Comparison of ENCODE assay signal across 14 mouse cellular contexts in genomic region chr1:182956186-182956960, GRCm38 (mm10). TPM values are rescaled to one million over a fixed set of nuclear protein-coding genes. Genes with fewer than 3 reads are reported as not detected.
DNase-seq lines count a peak whose midpoint lies in the region; ATAC-seq and TF ChIP-seq lines count a peak whose summit lies in the region.
"Had no signal": no experiment of that assay in that cellular context is flagged by ENCODE, and none has a peak within 500 bp of the region (broad histone marks: within the 10 kb centered on the region; RNA-seq: fewer than 3 reads in every experiment).

No protein-coding gene starts in this region.

- WGBS in heart, embryonic 12.5 days, result 44% methylated on average over 12 of the region's 12 CpGs
- 68% methylated on average over 12 of the region's 12 CpGs for WGBS in heart, adult 2 months
- 47% methylated on average over 12 of the region's 12 CpGs for WGBS in lung, embryonic 16.5 days

- H3K4me1 ChIP-seq in heart, embryonic 12.5 days (replicated peaks), result peaks cover 65% of the 10 kb centered on the region
- peaks cover 8% of the 10 kb centered on the region for H3K4me1 ChIP-seq in heart, adult 2 months (ENCODE audit: control insufficient read depth, insufficient read depth, low read length)
- peaks cover 23% of the 10 kb centered on the region for H3K4me1 ChIP-seq in lung, embryonic 16.5 days (replicated peaks; ENCODE audit: control insufficient read depth, insufficient read depth, low read length)

- peak overlapping the region; percentile 51; the same call in 1 of the 2 replicates for H3K4me3 ChIP-seq in heart, embryonic 12.5 days
- no peak overlapping the region for H3K4me3 ChIP-seq in heart, adult 2 months
- H3K4me3 ChIP-seq in C2C12 (ENCODE audit: insufficient read depth, poor library complexity, severe bottlenecking), result no peak overlapping the region
- no peak overlapping the region for H3K4me3 ChIP-seq in lung, embryonic 16.5 days (ENCODE audit: low read length)

- intact Hi-C loops in heart, adult 2 months (cut with DNase I), result loop anchor here (5.0 kb wide), 1 partner anchor 164 kb away; no protein-coding TSS in a partner anchor
- intact Hi-C loops in left cerebral cortex, postnatal 14 days (cut with DNase I), result no loop called here

- TF ChIP-seq EP300 in heart, adult 2 months (IDR thresholded peaks at IDR 0.05; ENCODE audit: insufficient read depth, low read depth, low read length), result no peak

- peak overlapping the region; percentile 76 for H3K4me2 ChIP-seq in heart, embryonic 12.5 days
- H3K4me2 ChIP-seq in lung, embryonic 16.5 days (ENCODE audit: low read depth, low read length), result no peak overlapping the region

- peak overlapping the region; percentile 72; the same call in 1 of the 2 replicates for H3K9ac ChIP-seq in heart, embryonic 12.5 days
- no peak overlapping the region for H3K9ac ChIP-seq in heart, adult 2 months (ENCODE audit: low read depth, low read length)
- 0 out of 2 replicates have a peak overlapping the region, but pooled peaks have one; percentile 4 for H3K9ac ChIP-seq in lung, embryonic 16.5 days (ENCODE audit: low read length)
- H3K9ac ChIP-seq: forebrain, postnatal 0 days had no signal

- no peak for ATAC-seq in heart, embryonic 12.5 days (ENCODE audit: insufficient number of reproducible peaks, low FRiP score)
- no peak for ATAC-seq in lung, embryonic 16.5 days (ENCODE audit: low read depth)
- ATAC-seq: forebrain, postnatal 0 days had no signal

- DNase-seq in heart, adult 2 months, result no peak
- peak; percentile 43 for DNase-seq in heart, postnatal 4 days
- no peak for DNase-seq in cerebellum, postnatal 14 days
- no peak for DNase-seq in left cerebral cortex, postnatal 14 days (ENCODE audit: low spot score in 2 of 2)
- DNase-seq in right cerebral cortex, adult 18-20 months, result no peak
- DNase-seq: forebrain, postnatal 0 days; layer of hippocampus, postnatal 36 days; retina, postnatal 1 day had no signal

- H3K36me3 ChIP-seq in heart, embryonic 12.5 days, result no peaks in the 10 kb centered on the region
- no peaks in the 10 kb centered on the region for H3K36me3 ChIP-seq in heart, adult 2 months (ENCODE audit: control insufficient read depth, insufficient read depth, low read length)
- H3K36me3 ChIP-seq in C2C12 (ENCODE audit: control insufficient read depth, insufficient read depth), result no peaks in the 10 kb centered on the region
- no peaks in the 10 kb centered on the region for H3K36me3 ChIP-seq in lung, embryonic 16.5 days (ENCODE audit: control insufficient read depth, insufficient read depth, low read length)

- peak overlapping the region; percentile 91 for H3K27ac ChIP-seq in heart, embryonic 12.5 days (ENCODE audit: poor library complexity, severe bottlenecking)
- H3K27ac ChIP-seq in heart, adult 2 months, result no peak overlapping the region
- H3K27ac ChIP-seq in lung, embryonic 16.5 days (ENCODE audit: low read length), result no peak overlapping the region
- H3K27ac ChIP-seq: macrophage had no signal

- H3K27me3 ChIP-seq in heart, embryonic 12.5 days (replicated peaks), result no peaks in the 10 kb centered on the region
- 0 out of 2 replicates have a peak, but pooled peaks cover 1% of the 10 kb centered on the region for H3K27me3 ChIP-seq in heart, adult 2 months (ENCODE audit: control insufficient read depth, insufficient read depth, low read length)
- H3K27me3 ChIP-seq in C2C12 (ENCODE audit: control insufficient read depth, insufficient read depth, insufficient read length), result no peaks in the 10 kb centered on the region
- no peaks in the 10 kb centered on the region; the same call in 1 of the 2 replicates for H3K27me3 ChIP-seq in lung, embryonic 16.5 days (ENCODE audit: control insufficient read depth, insufficient read depth, low read depth, low read length)
- H3K27me3 ChIP-seq: CH12.LX had no signal

- no peaks in the 10 kb centered on the region for H3K9me3 ChIP-seq in heart, embryonic 12.5 days (replicated peaks)
- no peaks in the 10 kb centered on the region for H3K9me3 ChIP-seq in lung, embryonic 16.5 days (ENCODE audit: control insufficient read depth, low read length)

- no peak overlapping the region for H3ac ChIP-seq in C2C12 (ENCODE audit: control insufficient read depth, insufficient read length, low read depth)

- H3K79me2 ChIP-seq in heart, adult 2 months (replicated peaks; ENCODE audit: control insufficient read depth, insufficient read depth, low read length), result no peaks in the 10 kb centered on the region
- H3K79me2 ChIP-seq in C2C12 (ENCODE audit: control insufficient read depth, insufficient read depth), result no peaks in the 10 kb centered on the region

- TF ChIP-seq CTCF in heart, adult 2 months (IDR thresholded peaks at IDR 0.05), result no peak
- TF ChIP-seq CTCF in C2C12 (IDR thresholded peaks at IDR 0.05; ENCODE audit: control insufficient read depth, insufficient read depth, insufficient read length), result no peak

- no peak for TF ChIP-seq POLR2A in heart, adult 2 months (IDR thresholded peaks at IDR 0.05; ENCODE audit: insufficient read depth, low read depth, low read length)

- H3K79me3 ChIP-seq in C2C12 (ENCODE audit: low read depth), result no peaks in the 10 kb centered on the region

TF ChIP-seq in C2C12, 6 proteins besides CTCF, POLR2A, EP300 and RAD21:
- TF ChIP-seq FOSL1 (IDR thresholded peaks at IDR 0.05; ENCODE audit: insufficient read depth, low read length, poor library complexity, severe bottlenecking), result no peak
- no peak for TF ChIP-seq MYOG (IDR thresholded peaks at IDR 0.05; ENCODE audit: control insufficient read depth, extremely low read depth, insufficient read length)
- TF ChIP-seq CEBPB (IDR thresholded peaks at IDR 0.05; ENCODE audit: low read depth), result peak; percentile 51
- no peak for TF ChIP-seq MAX (IDR thresholded peaks at IDR 0.05)

RNA-seq across cellular contexts. Expression of gene Tlr5, which starts 1.8 kb away (rescaled TPM):
- 4.2 and 5.4 TPM in 2 replicates for polyA plus RNA-seq in heart, embryonic 12.5 days (2016; fragmentation: Nextera tagmentation; extraction: Ambion mirVana)
- 1 to 10 TPM; 1.1 to 1.7 TPM for total RNA-seq in heart, adult 2 months (2021)
- 1.2 and 1.5 TPM in 2 replicates for polyA plus RNA-seq in heart, adult 2 months (2012; rRNA removed)
- not detected for polyA plus RNA-seq in C2C12 (2012; fragmentation: generic; extraction: Trizol)
- 1 to 10 TPM; 1.9 to 2.0 TPM for total RNA-seq in heart, postnatal 4 days (2021)
- polyA plus RNA-seq in lung, embryonic 16.5 days (2015; fragmentation: Nextera tagmentation; extraction: Ambion mirVana), result 1.3 TPM in 2 replicates
- under 1 TPM; 0.44 to 0.70 TPM for total RNA-seq in left cerebral cortex, postnatal 14 days (2021)
- total RNA-seq: CH12.LX; hematopoietic stem cell, adult 5-6 weeks had no signal
